Mouse (Mus musculus): ENCODE results near the gene Cct6b.

DNA sequence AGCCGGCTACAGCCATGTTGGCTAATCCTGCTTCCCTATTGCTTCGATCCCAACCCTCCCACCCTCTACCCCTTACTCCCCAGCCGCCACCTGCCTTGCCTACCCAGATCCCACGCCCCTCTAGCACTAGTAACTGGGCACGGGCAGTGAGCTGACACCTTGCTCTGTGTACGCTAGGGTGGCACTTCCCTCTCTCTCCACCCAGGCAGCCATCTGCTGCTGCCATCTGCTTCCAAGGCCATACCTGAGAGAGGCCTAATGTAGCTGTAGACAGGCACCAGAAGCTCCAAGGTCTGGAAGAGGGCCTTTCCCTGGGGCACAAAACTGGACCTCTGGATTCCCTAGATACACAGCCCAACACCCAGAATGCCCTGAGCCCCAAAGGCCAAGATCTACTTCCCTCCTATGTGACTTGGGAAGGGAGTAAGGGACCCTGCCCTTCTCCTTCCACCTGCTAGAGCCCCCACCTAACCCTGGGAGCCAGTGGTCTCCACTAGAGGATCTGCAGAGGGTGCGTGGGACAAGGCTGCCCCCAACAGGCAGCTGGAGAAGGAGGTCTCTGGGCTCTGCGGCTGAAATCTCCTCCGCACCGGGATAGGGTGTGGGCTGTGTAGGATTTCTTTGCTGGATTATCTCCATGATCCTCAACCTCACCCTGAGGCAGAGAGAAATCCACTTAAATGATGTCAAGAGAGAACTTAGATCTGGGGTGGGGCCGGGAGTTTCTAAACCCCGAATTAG, 80.2 kb downstream of the Cct6b start:
- peak; percentile 36 for TF ChIP-seq CTCF (IDR thresholded peaks at IDR 0.05)
- TF ChIP-seq POLR2A (IDR thresholded peaks at IDR 0.05; ENCODE audit: insufficient read depth, low read depth, low read length) = no peak
